Comparison of ENCODE assay signal across 36 mouse cellular contexts in genomic region chr9:42449043-42449442, GRCm38 (mm10). TPM values are rescaled to one million over a fixed set of nuclear protein-coding genes. Genes with fewer than 3 reads are reported as not detected.
"Had no signal": no experiment of that assay in that cellular context is flagged by ENCODE, and none has a peak within 500 bp of the region (broad histone marks: within the 10 kb centered on the region; RNA-seq: fewer than 3 reads in every experiment).

No protein-coding gene starts in this region.

- ATAC-seq: liver, embryonic 12.5 days; liver, postnatal 0 days; lung, postnatal 0 days; midbrain, embryonic 13.5 days; midbrain, embryonic 15.5 days; midbrain, embryonic 16.5 days had no signal

- H3K4me2 ChIP-seq: limb, embryonic 12.5 days; limb, embryonic 13.5 days; limb, embryonic 15.5 days; liver, embryonic 11.5 days; liver, embryonic 12.5 days; liver, embryonic 13.5 days; liver, embryonic 15.5 days; lung, embryonic 14.5 days; lung, embryonic 15.5 days; midbrain, embryonic 11.5 days; midbrain, embryonic 12.5 days; midbrain, embryonic 13.5 days; midbrain, embryonic 15.5 days had no signal

- DNase-seq: layer of hippocampus, postnatal 36 days; left cerebral cortex, postnatal 4 days; liver; liver, embryonic 13.5 days; liver, postnatal 0 days; lung, adult 18-20 months; lung, adult 2 months; lung, embryonic 14.5 days; lung, postnatal 10 days; lung, postnatal 14 days; lung, postnatal 36 days; lung, postnatal 4 days; midbrain, embryonic 14.5 days had no signal

- H3K27ac ChIP-seq: left cerebral cortex, adult 2 months; limb, embryonic 10.5 days; limb, embryonic 12.5 days; limb, embryonic 13.5 days; limb, embryonic 15.5 days; liver, embryonic 12.5 days; liver, embryonic 13.5 days; liver, embryonic 14.5 days; liver, embryonic 15.5 days; lung, embryonic 15.5 days; macrophage; midbrain, embryonic 10.5 days; midbrain, embryonic 12.5 days; midbrain, embryonic 13.5 days; midbrain, embryonic 15.5 days had no signal

- H3K9ac ChIP-seq: limb, embryonic 12.5 days; limb, embryonic 13.5 days; limb, embryonic 15.5 days; liver, embryonic 12.5 days; liver, embryonic 13.5 days; liver, embryonic 14.5 days; liver, embryonic 15.5 days; liver, postnatal 0 days; lung, embryonic 14.5 days; lung, embryonic 15.5 days; midbrain, embryonic 12.5 days; midbrain, embryonic 13.5 days; midbrain, embryonic 15.5 days had no signal

- H3K9me3 ChIP-seq: limb, embryonic 10.5 days; limb, embryonic 12.5 days; limb, embryonic 13.5 days; limb, embryonic 15.5 days; liver, embryonic 12.5 days; liver, embryonic 13.5 days; liver, embryonic 15.5 days; lung, embryonic 15.5 days; midbrain, embryonic 10.5 days; midbrain, embryonic 12.5 days; midbrain, embryonic 13.5 days; midbrain, embryonic 15.5 days had no signal

- H3K27me3 ChIP-seq: limb, embryonic 12.5 days; limb, embryonic 13.5 days; limb, embryonic 15.5 days; liver, embryonic 12.5 days; liver, embryonic 13.5 days; liver, embryonic 15.5 days; lung, embryonic 15.5 days; midbrain, embryonic 12.5 days; midbrain, embryonic 13.5 days; midbrain, embryonic 15.5 days had no signal

- H3K4me3 ChIP-seq: left cerebral cortex, adult 2 months; limb, embryonic 10.5 days; limb, embryonic 12.5 days; limb, embryonic 13.5 days; limb, embryonic 15.5 days; liver, embryonic 12.5 days; liver, embryonic 13.5 days; liver, embryonic 15.5 days; lung, embryonic 15.5 days; midbrain, embryonic 10.5 days; midbrain, embryonic 12.5 days; midbrain, embryonic 13.5 days; midbrain, embryonic 15.5 days; myocyte had no signal

- H3K4me1 ChIP-seq: limb, embryonic 10.5 days; limb, embryonic 12.5 days; limb, embryonic 13.5 days; limb, embryonic 15.5 days; lung, embryonic 15.5 days; midbrain, embryonic 10.5 days; midbrain, embryonic 12.5 days; midbrain, embryonic 13.5 days; midbrain, embryonic 15.5 days had no signal

RNA-seq across cellular contexts. Expression of gene Tecta, which starts 49.3 kb away (rescaled TPM):
- total RNA-seq: liver, adult 2 months; megakaryocyte progenitor cell, adult 5-6 weeks; megakaryocyte-erythroid progenitor cell, adult 5-6 weeks; monocyte, adult 5-6 weeks had no signal
- polyA plus RNA-seq: liver, adult 2 months; lung, embryonic 15.5 days; macrophage had no signal
